Mouse (Mus musculus) layer of hippocampus, adult 8-10 months (tissue): ENCODE data around the gene Exoc3l. TPM values are rescaled to one million over a fixed set of nuclear protein-coding genes. Genes with fewer than 3 reads are reported as not detected.

Experiments used
- DNase-seq, 2 experiments: peaks; one replicate each; pipeline ENCODE4 v3.0.0; 2022; ENCODE audit warnings: low spot score in 2 of 2
- total RNA-seq, 4 experiments: library from RNA; stranded (reverse); gene quantifications; 2 replicates each; pipeline ENCODE4 v1.2.4; 2022

The Exoc3l gene
- total RNA-seq, 4 experiments from 2014 or later, result 0.89 to 2.1 (median 1.0) TPM

GRCm38 (mm10) chr8:105313622-105314402 lies 17.9 kb upstream of the Exoc3l start:
- no peak for DNase-seq

- DNase-seq, result no peak
These were observed 17.1 kb upstream of the Exoc3l start for GRCm38 (mm10) chr8:105312891-105313481.

GRCm38 (mm10) chr8:105311718-105312117 lies 15.8 kb upstream of the Exoc3l start:
- no peak for DNase-seq

GRCm38 (mm10) chr8:105310118-105310517 lies 14.2 kb upstream of the Exoc3l start:
- no peak for DNase-seq

- DNase-seq, result no peak
These were observed 13.4 kb upstream of the Exoc3l start for GRCm38 (mm10) chr8:105309142-105309847.

- DNase-seq, result no peak
These were observed 12.5 kb upstream of the Exoc3l start for GRCm38 (mm10) chr8:105308428-105308827.

DNA sequence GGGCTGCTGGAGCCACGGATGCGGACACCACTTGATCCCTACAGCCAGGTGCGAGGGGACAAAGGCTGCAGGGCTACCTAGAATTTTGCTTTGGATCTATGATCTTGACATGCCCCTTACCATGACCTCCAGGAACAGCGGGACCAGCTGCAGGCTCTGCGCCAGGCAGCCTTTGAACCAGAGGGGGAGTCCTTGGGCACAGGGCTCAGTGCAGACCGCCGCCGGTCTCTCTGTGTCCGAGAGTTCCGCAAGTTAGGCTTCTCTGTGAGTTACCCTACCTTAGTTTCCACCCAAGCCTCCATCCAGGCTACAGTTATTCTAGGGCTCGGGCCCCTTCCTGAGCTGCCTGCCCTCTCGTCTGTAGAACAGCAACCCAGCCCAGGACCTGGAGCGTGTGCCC lies 11.8 kb upstream of the Exoc3l start:
- DNase-seq, result no peak

- DNase-seq, result no peak
These were observed 10.3 kb upstream of the Exoc3l start for GRCm38 (mm10) chr8:105306146-105306691.

DNA sequence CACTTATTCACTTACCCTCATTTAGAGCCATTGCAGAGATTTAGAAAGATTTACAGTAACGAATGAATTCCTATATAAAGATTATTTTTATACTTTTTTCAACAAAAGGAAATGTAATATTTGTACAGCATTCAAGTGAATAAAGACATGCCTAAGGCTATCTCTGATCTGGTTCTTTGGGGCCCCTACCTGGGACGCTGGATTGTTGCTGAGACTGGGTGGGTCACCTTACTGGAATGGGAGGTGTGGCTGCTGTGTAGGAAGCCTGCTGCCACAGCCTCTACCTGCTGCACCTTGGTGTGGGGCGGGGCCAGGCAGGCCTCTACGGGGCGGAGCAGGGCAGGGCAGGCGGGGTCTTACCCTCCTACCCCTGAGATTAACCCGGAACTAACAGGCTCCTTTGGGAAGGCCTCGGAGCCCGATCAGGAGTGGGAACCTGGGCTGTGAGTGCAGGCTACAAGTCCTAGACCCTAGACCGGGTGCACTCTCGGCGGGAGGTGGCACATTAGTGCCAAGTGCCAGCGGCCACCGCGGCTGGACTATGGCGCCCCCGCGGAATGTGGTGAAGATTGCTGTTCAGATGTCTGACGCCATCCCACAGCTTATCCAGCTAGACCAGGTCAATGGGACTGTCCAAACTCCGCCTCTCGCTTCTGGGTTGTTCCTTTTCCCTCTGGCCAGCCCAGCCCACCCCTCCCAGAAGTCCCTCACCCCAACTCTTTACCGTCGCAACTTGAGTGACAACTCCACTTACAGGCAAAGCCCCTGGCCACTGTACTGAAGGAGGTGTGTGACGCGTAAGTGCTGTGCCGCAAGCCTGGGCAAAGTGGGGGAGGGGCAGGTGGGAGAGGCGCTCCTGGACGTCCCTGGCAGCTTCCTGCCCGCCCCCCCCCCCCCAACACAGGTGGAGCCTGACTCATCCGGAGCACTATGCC lies 9.6 kb upstream of the Exoc3l start, which contains the start of gene Elmo3:
Gene Elmo3 (plus strand): TSS at position 391 of the 935 bp plus-strand sequence.
- DNase-seq, result no peak

GRCm38 (mm10) chr8:105304325-105305210 lies 8.7 kb upstream of the Exoc3l start:
- no peak for DNase-seq

GRCm38 (mm10) chr8:105303874-105304273 lies 8.0 kb upstream of the Exoc3l start:
- no peak for DNase-seq

DNA sequence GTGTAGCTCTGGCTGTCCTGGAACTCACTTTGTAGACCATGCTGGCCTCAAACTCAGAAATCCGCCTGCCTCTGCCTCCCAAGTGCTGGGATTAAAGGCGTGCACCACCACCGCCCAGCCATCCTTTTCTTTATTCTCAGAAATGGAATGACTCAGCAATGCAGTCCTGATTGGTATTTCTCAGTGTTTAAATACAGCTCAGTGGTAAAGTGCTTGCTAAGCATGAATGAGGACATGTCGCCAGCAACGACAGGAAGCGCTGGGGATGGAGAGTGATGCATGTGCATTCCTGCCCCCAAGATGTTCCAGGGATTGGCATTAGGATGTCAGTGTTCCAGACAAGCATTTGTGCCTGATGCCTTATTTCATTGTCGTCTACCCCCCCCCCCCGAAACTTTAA lies 7.5 kb upstream of the Exoc3l start:
- no peak for DNase-seq

- no peak for DNase-seq
These were observed 4.1 kb upstream of the Exoc3l start for GRCm38 (mm10) chr8:105299962-105300361.

DNA sequence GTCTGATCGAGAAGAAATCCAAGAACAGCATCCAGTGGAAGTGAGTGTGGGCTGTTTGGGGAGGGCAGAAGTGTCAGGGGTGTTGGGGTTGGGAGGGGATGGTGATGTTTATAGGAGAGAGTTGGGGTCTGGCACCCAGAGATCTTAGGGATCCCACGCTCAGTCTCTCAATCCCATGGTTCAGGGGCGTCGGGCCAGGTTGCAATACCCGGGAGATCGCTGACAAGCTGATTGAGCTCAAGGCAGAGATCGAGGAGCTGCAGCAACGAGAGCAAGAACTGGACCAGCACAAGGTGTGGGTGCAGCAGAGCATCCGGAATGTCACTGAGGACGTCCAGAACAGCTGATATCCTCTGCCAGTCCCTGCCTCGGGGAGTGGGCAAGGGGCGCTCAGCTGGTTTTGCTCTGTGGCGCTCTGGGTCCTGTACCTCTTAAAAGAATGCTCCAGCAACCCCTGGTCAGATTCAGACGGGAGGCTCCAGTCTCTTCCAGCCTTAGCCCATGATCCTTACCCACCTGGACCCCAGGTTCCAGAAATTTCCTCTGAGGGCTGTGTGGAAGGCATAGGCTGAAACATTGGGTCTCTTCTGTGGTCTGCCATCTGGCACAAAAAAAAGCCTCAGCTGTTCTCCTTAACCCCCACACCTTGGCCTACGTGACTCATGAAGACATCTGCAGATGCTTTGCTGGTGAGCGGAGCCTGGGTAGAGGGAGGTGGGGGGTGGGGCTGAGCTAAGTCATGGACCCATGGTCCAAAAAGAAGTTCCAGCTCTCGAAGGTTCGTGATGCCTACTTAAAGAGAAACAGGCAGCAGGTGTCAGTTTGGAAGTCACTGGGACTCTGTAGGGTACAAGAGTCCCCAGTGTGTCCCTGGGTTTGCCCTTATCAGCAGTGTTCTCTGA lies 2.7 kb upstream of the Exoc3l start:
- DNase-seq, result no peak

GRCm38 (mm10) chr8:105297511-105298192 lies 1.8 kb upstream of the Exoc3l start, which contains the start of gene E2f4:
Gene E2f4, plus strand, starts transcription at chr8:105297663.
- peak; percentile 85 to 92 for DNase-seq

DNA sequence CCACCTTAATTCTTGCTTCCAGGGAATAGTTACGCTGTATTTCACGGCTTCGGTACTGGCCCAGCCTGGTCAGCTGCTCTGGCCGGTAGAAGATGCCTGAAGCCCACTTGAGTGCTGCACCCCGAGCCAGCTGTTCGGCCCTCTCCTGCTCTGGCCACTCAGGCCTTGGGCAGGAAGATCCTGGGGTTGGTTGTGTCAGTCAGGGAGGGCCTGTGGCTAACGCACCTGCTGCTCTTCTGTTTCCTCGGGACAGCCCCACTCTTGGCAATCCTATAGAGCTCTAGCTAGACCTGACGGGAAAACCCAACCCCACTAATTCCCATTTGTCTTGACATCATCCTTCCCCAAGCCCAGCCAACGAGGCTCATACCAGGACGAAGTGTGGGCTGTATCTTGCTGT lies 645 bp downstream of the Exoc3l start:
- DNase-seq, result no peak

GRCm38 (mm10) chr8:105294776-105295175 lies 1.1 kb downstream of the Exoc3l start:
- DNase-seq, result no peak

- no peak for DNase-seq
These were observed 2.5 kb downstream of the Exoc3l start for GRCm38 (mm10) chr8:105293405-105293804.
